Mouse (Mus musculus) C2C12 (cell line): ENCODE results near the gene Cyp2w1.

Source experiments
- CEBPB ChIP-seq: IDR thresholded peaks from one replicate; pipeline ENCODE4 v1.6.1; 2011; ENCODE audit warnings: low read depth, mild to moderate bottlenecking, control low read depth, moderate library complexity
- CTCF ChIP-seq: IDR thresholded peaks from one replicate; pipeline ENCODE4 v1.5.1; 2011; ENCODE audit not compliant: control insufficient read depth, insufficient read depth, insufficient read length
- FOSL1 ChIP-seq: IDR thresholded peaks from one replicate; pipeline ENCODE4 v1.8.0; 2011; ENCODE audit warnings: mild to moderate bottlenecking, low read length; ENCODE audit not compliant: poor library complexity, insufficient read depth, severe bottlenecking
- MAX ChIP-seq: IDR thresholded peaks from one replicate; pipeline ENCODE4 v1.6.1; 2011; ENCODE audit warnings: mild to moderate bottlenecking, control low read depth
- MYOG ChIP-seq: IDR thresholded peaks from one replicate; pipeline ENCODE4 v1.6.1; 2011; ENCODE audit not compliant: control insufficient read depth, insufficient read length; ENCODE audit errors: extremely low read depth
- USF1 ChIP-seq: IDR thresholded peaks from one replicate; pipeline ENCODE4 v1.6.1; 2011; ENCODE audit warnings: low read depth, mild to moderate bottlenecking, control low read depth, moderate library complexity

- TF ChIP-seq CTCF (no peak), FOSL1 (no peak), MYOG (no peak), MAX (no peak), USF1 (no peak), CEBPB (no peak)
Observed at GRCm38 (mm10) chr5:139395528-139395927, 43.1 kb downstream of the Cyp2w1 start.
